Mouse (Mus musculus) retina, postnatal 1 day (tissue): Measurements from ENCODE around the gene E130114P18Rik.

ENCODE experiments used
- DNase-seq: peaks from one replicate; pipeline ENCODE4 v3.0.0-alpha.2; 2012

E130114P18Rik gene

GRCm38 (mm10) chr4:97593869-97594268 is 184.0 kb downstream of the E130114P18Rik start:
- DNase-seq, result no peak

- no peak for DNase-seq
These were observed 188.1 kb downstream of the E130114P18Rik start for GRCm38 (mm10) chr4:97589790-97590189.

GRCm38 (mm10) chr4:97587412-97588010 is 190.4 kb downstream of the E130114P18Rik start:
- DNase-seq, result peak; percentile 69

- DNase-seq, result peak; percentile 69
These were observed 192.7 kb downstream of the E130114P18Rik start for GRCm38 (mm10) chr4:97585170-97585569.

- peak; percentile 62 for DNase-seq
These were observed 193.3 kb downstream of the E130114P18Rik start for GRCm38 (mm10) chr4:97584445-97585130.

- DNase-seq, result peak; percentile 95
These were observed 195.0 kb downstream of the E130114P18Rik start for GRCm38 (mm10) chr4:97582796-97583430.

GRCm38 (mm10) chr4:97582064-97582415 is 195.8 kb downstream of the E130114P18Rik start:
- no peak for DNase-seq

- peak; percentile 72 for DNase-seq
These were observed 196.4 kb downstream of the E130114P18Rik start for GRCm38 (mm10) chr4:97581314-97582063.

GRCm38 (mm10) chr4:97580906-97581305 is 197.0 kb downstream of the E130114P18Rik start:
- DNase-seq, result peak; percentile 50

GRCm38 (mm10) chr4:97578571-97579165 is 199.2 kb downstream of the E130114P18Rik start:
- DNase-seq, result no peak

GRCm38 (mm10) chr4:97577431-97577830 is 200.4 kb downstream of the E130114P18Rik start:
- no peak for DNase-seq

- peak; percentile 87 for DNase-seq
These were observed 202.4 kb downstream of the E130114P18Rik start for GRCm38 (mm10) chr4:97575447-97575846.

- DNase-seq, result no peak
These were observed 208.6 kb downstream of the E130114P18Rik start for GRCm38 (mm10) chr4:97569320-97569719.

- DNase-seq, result peak; percentile 75
These were observed 213.2 kb downstream of the E130114P18Rik start for GRCm38 (mm10) chr4:97564656-97565055.

GRCm38 (mm10) chr4:97564199-97564598 is 213.7 kb downstream of the E130114P18Rik start:
- no peak for DNase-seq

GRCm38 (mm10) chr4:97557585-97557984 is 220.3 kb downstream of the E130114P18Rik start:
- no peak for DNase-seq

GRCm38 (mm10) chr4:97544016-97544415 is 233.9 kb downstream of the E130114P18Rik start:
- no peak for DNase-seq

- DNase-seq, result no peak
These were observed 245.8 kb downstream of the E130114P18Rik start for GRCm38 (mm10) chr4:97532072-97532471.

GRCm38 (mm10) chr4:97528517-97528916 is 249.4 kb downstream of the E130114P18Rik start:
- DNase-seq, result no peak
